Mouse (Mus musculus): ENCODE results near the gene Foxn1. TPM values are rescaled to one million over a fixed set of nuclear protein-coding genes. Genes with fewer than 3 reads are reported as not detected.

The Foxn1 gene
- polyA plus RNA-seq, 1 experiment from 2014 or later, result not detected

GRCm38 (mm10) chr11:78420263-78420889, 34.0 kb upstream of the Foxn1 start:
- ATAC-seq (replicated peaks), result no peak
- H3K27me3 ChIP-seq (replicated peaks), result no peaks in the 10 kb centered on the region
- 82% methylated on average over 12 of the region's 12 CpGs for WGBS

GRCm38 (mm10) chr11:78416854-78417253, 30.5 kb upstream of the Foxn1 start:
- no peak overlapping the region for H3K27ac ChIP-seq
- no peak overlapping the region for H3K4me3 ChIP-seq
- no peak overlapping the region for H3K9ac ChIP-seq
- no peaks in the 10 kb centered on the region for H3K36me3 ChIP-seq (replicated peaks)
- H3K27me3 ChIP-seq (replicated peaks), result no peaks in the 10 kb centered on the region
- no peaks in the 10 kb centered on the region for H3K4me1 ChIP-seq
- no peak for ATAC-seq (replicated peaks)
- no peaks in the 10 kb centered on the region for H3K9me3 ChIP-seq
- 84% methylated on average over 6 of the region's 6 CpGs for WGBS
- H3K4me2 ChIP-seq, result no peak overlapping the region

More at GRCm38 (mm10) chr11:78420263-78420889, 34.0 kb upstream of the Foxn1 start:
- Histone ChIP-seq H3K9me3 (no peaks in the 10 kb centered on the region), H3K4me2 (no peak overlapping the region), H3K4me3 (no peak overlapping the region), H3K27ac (no peak overlapping the region), H3K36me3 (replicated peaks) (no peaks in the 10 kb centered on the region), H3K4me1 (no peaks in the 10 kb centered on the region), H3K9ac (no peak overlapping the region)

GRCm38 (mm10) chr11:78412861-78413260, 26.5 kb upstream of the Foxn1 start:
- no peaks in the 10 kb centered on the region for H3K27me3 ChIP-seq (replicated peaks)
- 77% methylated on average over 6 of the region's 6 CpGs for WGBS

GRCm38 (mm10) chr11:78412324-78412850, 26.0 kb upstream of the Foxn1 start:
- no peak overlapping the region for H3K4me3 ChIP-seq
- no peak overlapping the region for H3K4me2 ChIP-seq
- H3K27me3 ChIP-seq (replicated peaks), result no peaks in the 10 kb centered on the region
- no peaks in the 10 kb centered on the region for H3K9me3 ChIP-seq
- 73% methylated on average over 6 of the region's 6 CpGs for WGBS
- no peak for ATAC-seq (replicated peaks)
- H3K9ac ChIP-seq, result no peak overlapping the region
- H3K27ac ChIP-seq, result no peak overlapping the region
- H3K36me3 ChIP-seq (replicated peaks), result no peaks in the 10 kb centered on the region
- no peaks in the 10 kb centered on the region for H3K4me1 ChIP-seq

More at GRCm38 (mm10) chr11:78412861-78413260, 26.5 kb upstream of the Foxn1 start:
- Histone ChIP-seq H3K36me3 (replicated peaks) (no peaks in the 10 kb centered on the region), H3K9me3 (no peaks in the 10 kb centered on the region), H3K4me2 (no peak overlapping the region), H3K4me3 (no peak overlapping the region), H3K27ac (no peak overlapping the region), H3K9ac (no peak overlapping the region), H3K4me1 (no peaks in the 10 kb centered on the region)
- no peak for ATAC-seq (replicated peaks)

GRCm38 (mm10) chr11:78411606-78412323, 25.4 kb upstream of the Foxn1 start:
- Histone ChIP-seq H3K9ac (no peak overlapping the region), H3K4me2 (no peak overlapping the region), H3K27me3 (replicated peaks) (no peaks in the 10 kb centered on the region), H3K9me3 (no peaks in the 10 kb centered on the region), H3K36me3 (replicated peaks) (no peaks in the 10 kb centered on the region), H3K27ac (no peak overlapping the region), H3K4me1 (no peaks in the 10 kb centered on the region), H3K4me3 (no peak overlapping the region)
- WGBS, result 79% methylated on average over 11 of the region's 11 CpGs
- no peak for ATAC-seq (replicated peaks)

- Histone ChIP-seq H3K36me3 (replicated peaks) (no peaks in the 10 kb centered on the region), H3K27ac (no peak overlapping the region), H3K9me3 (no peaks in the 10 kb centered on the region), H3K4me3 (no peak overlapping the region), H3K9ac (no peak overlapping the region), H3K27me3 (replicated peaks) (no peaks in the 10 kb centered on the region), H3K4me1 (no peaks in the 10 kb centered on the region), H3K4me2 (no peak overlapping the region)
- 86% methylated on average over 9 of the region's 9 CpGs for WGBS
- no peak for ATAC-seq (replicated peaks)
Measured at GRCm38 (mm10) chr11:78408256-78409240, 22.2 kb upstream of the Foxn1 start.

GRCm38 (mm10) chr11:78402062-78402461, 15.7 kb upstream of the Foxn1 start:
- Histone ChIP-seq H3K9ac (no peak overlapping the region), H3K27me3 (replicated peaks) (peaks cover 4% of the 10 kb centered on the region; the same call in 1 of the 2 replicates), H3K27ac (no peak overlapping the region), H3K9me3 (no peaks in the 10 kb centered on the region), H3K4me3 (no peak overlapping the region), H3K36me3 (replicated peaks) (no peaks in the 10 kb centered on the region), H3K4me2 (no peak overlapping the region), H3K4me1 (peaks cover 7% of the 10 kb centered on the region)
- WGBS, result 78% methylated on average over 6 of the region's 6 CpGs
- no peak for ATAC-seq (replicated peaks)

GRCm38 (mm10) chr11:78401469-78401868, 15.1 kb upstream of the Foxn1 start:
- ATAC-seq (replicated peaks), result no peak
- H3K36me3 ChIP-seq (replicated peaks), result no peaks in the 10 kb centered on the region
- H3K9me3 ChIP-seq, result no peaks in the 10 kb centered on the region
- WGBS, result 76% methylated on average over 3 of the region's 3 CpGs
- peaks cover 11% of the 10 kb centered on the region for H3K4me1 ChIP-seq
- peaks cover 4% of the 10 kb centered on the region; the same call in 1 of the 2 replicates for H3K27me3 ChIP-seq (replicated peaks)
- no peak overlapping the region for H3K4me3 ChIP-seq
- no peak overlapping the region for H3K27ac ChIP-seq
- no peak overlapping the region for H3K9ac ChIP-seq
- H3K4me2 ChIP-seq, result no peak overlapping the region

GRCm38 (mm10) chr11:78400936-78401335, 14.6 kb upstream of the Foxn1 start:
- H3K4me3 ChIP-seq, result no peak overlapping the region
- 55% methylated on average over 3 of the region's 3 CpGs for WGBS
- H3K4me2 ChIP-seq, result no peak overlapping the region
- no peak for ATAC-seq (replicated peaks)
- peaks cover 4% of the 10 kb centered on the region; the same call in 1 of the 2 replicates for H3K27me3 ChIP-seq (replicated peaks)
- H3K9ac ChIP-seq, result no peak overlapping the region
- H3K4me1 ChIP-seq, result peaks cover 11% of the 10 kb centered on the region
- no peaks in the 10 kb centered on the region for H3K36me3 ChIP-seq (replicated peaks)
- no peak overlapping the region for H3K27ac ChIP-seq
- no peaks in the 10 kb centered on the region for H3K9me3 ChIP-seq

GRCm38 (mm10) chr11:78399680-78400079, 13.3 kb upstream of the Foxn1 start:
- H3K36me3 ChIP-seq (replicated peaks), result no peaks in the 10 kb centered on the region
- H3K4me3 ChIP-seq, result no peak overlapping the region
- ATAC-seq (replicated peaks), result no peak
- no peak overlapping the region for H3K9ac ChIP-seq
- peaks cover 11% of the 10 kb centered on the region for H3K4me1 ChIP-seq
- 21% methylated on average over 8 of the region's 8 CpGs for WGBS
- H3K27ac ChIP-seq, result no peak overlapping the region
- peaks cover 4% of the 10 kb centered on the region; the same call in 1 of the 2 replicates for H3K27me3 ChIP-seq (replicated peaks)
- no peak overlapping the region for H3K4me2 ChIP-seq
- no peaks in the 10 kb centered on the region for H3K9me3 ChIP-seq

- Histone ChIP-seq H3K4me2 (no peak overlapping the region), H3K27ac (no peak overlapping the region), H3K27me3 (replicated peaks) (peaks cover 4% of the 10 kb centered on the region; the same call in 1 of the 2 replicates), H3K4me1 (peaks cover 11% of the 10 kb centered on the region), H3K9ac (no peak overlapping the region), H3K4me3 (no peak overlapping the region), H3K9me3 (no peaks in the 10 kb centered on the region), H3K36me3 (replicated peaks) (no peaks in the 10 kb centered on the region)
- ATAC-seq (replicated peaks), result no peak
- 58% methylated on average over 6 of the region's 6 CpGs for WGBS
Measured at GRCm38 (mm10) chr11:78398212-78398611, 11.9 kb upstream of the Foxn1 start.
